Mouse (Mus musculus) CH12.LX (cell line): ENCODE data around the gene E330017A01Rik. TPM values are rescaled to one million over a fixed set of nuclear protein-coding genes. Genes with fewer than 3 reads are reported as not detected.
A peak's percentile ranks its signal among the peaks of the same experiment; 100 is the strongest.

Experiments
- DNase-seq: peaks from one replicate; pipeline ENCODE4 v3.0.0-alpha.2; 2013; ENCODE audit errors: extremely low read depth
- H3K27ac ChIP-seq: 2 replicates; pipeline ENCODE4 v1.5.1; 2012; ENCODE audit warnings: low read depth, mild to moderate bottlenecking, control low read depth, moderate library complexity; ENCODE audit not compliant: insufficient read depth
- H3K27me3 ChIP-seq: replicated peaks from 2 replicates; pipeline ENCODE3; 2012; ENCODE audit warnings: inconsistent platforms
- H3K36me3 ChIP-seq, 2 experiments: replicated peaks in 1 of 2; 2 replicates each; pipeline versions ENCODE3 to v1.6.1; 2012; ENCODE audit warnings: inconsistent platforms in 1 of 2, low read length in 1 of 2, mild to moderate bottlenecking in 1 of 2, mixed read lengths in 1 of 2, moderate library complexity in 1 of 2; ENCODE audit not compliant: control insufficient read depth in 1 of 2, insufficient read depth in 1 of 2
- H3K4me1 ChIP-seq, 2 experiments: 2 replicates each; pipeline ENCODE4 v1.6.1; 2012; ENCODE audit warnings: inconsistent platforms in 1 of 2, moderate library complexity in 1 of 2; ENCODE audit not compliant: insufficient read depth in 2 of 2, control insufficient read depth in 1 of 2
- H3K4me2 ChIP-seq: 2 replicates; pipeline ENCODE4 v1.6.1; 2012; ENCODE audit warnings: low read depth, mild to moderate bottlenecking, control low read depth; ENCODE audit not compliant: poor library complexity, insufficient read depth, severe bottlenecking
- H3K4me3 ChIP-seq, 3 experiments: fragments of 150-350 bp in 1 of 3; sonication (generic) in 1 of 3; replicated peaks in 1 of 3; 2 replicates each; pipeline versions ENCODE3 to v1.5.1; 2011 to 2012; ENCODE audit warnings: low read depth in 2 of 3, low read length in 2 of 3, mild to moderate bottlenecking in 2 of 3, moderate library complexity in 2 of 3, control low read depth in 1 of 3, improper control_type of control experiment in 1 of 3, inconsistent platforms in 1 of 3, mixed read lengths in 1 of 3; ENCODE audit not compliant: poor library complexity in 1 of 3
- H3K79me2 ChIP-seq: replicated peaks from 2 replicates; pipeline ENCODE4 v1.6.1; 2012; ENCODE audit warnings: mild to moderate bottlenecking, moderate library complexity; ENCODE audit not compliant: control insufficient read depth, poor library complexity, insufficient read depth, severe bottlenecking; ENCODE audit errors: extremely low read depth
- H3K9ac ChIP-seq: 2 replicates; pipeline ENCODE4 v1.6.1; 2012; ENCODE audit warnings: low read depth, mild to moderate bottlenecking, control low read depth, moderate library complexity; ENCODE audit not compliant: insufficient read depth
- H3K9me3 ChIP-seq: replicated peaks from 2 replicates; pipeline ENCODE3; 2012; ENCODE audit warnings: low read length, inconsistent platforms, mixed read lengths
- CHD1 ChIP-seq: IDR thresholded peaks from 2 replicates; pipeline ENCODE4 v1.6.1; 2012; ENCODE audit warnings: low read depth, low read length, improper control_type of control experiment, inconsistent platforms
- JUN ChIP-seq: IDR thresholded peaks from 2 replicates; pipeline ENCODE4 v1.6.1; 2011; ENCODE audit warnings: low read depth, mild to moderate bottlenecking, low read length, improper control_type of control experiment, moderate library complexity; ENCODE audit not compliant: insufficient read depth
- MAX ChIP-seq: IDR thresholded peaks from 2 replicates; pipeline ENCODE4 v1.6.1; 2011; ENCODE audit warnings: low read length, improper control_type of control experiment
- NELFE ChIP-seq: IDR thresholded peaks from 2 replicates; pipeline ENCODE4 v1.6.1; 2011; ENCODE audit warnings: low read depth, low read length, improper control_type of control experiment
- PAX5 ChIP-seq: IDR thresholded peaks from 2 replicates; pipeline ENCODE4 v1.6.1; 2012; ENCODE audit warnings: low read length, inconsistent platforms, mixed read lengths
- SIN3A ChIP-seq: IDR thresholded peaks from 2 replicates; pipeline ENCODE4 v1.6.1; 2012; ENCODE audit warnings: low read length, improper control_type of control experiment, inconsistent platforms
- TBP ChIP-seq: conservative IDR thresholded peaks from 2 replicates; pipeline ENCODE4 v1.6.1; 2011; ENCODE audit warnings: low read depth, low read length, improper control_type of control experiment
- dilution Hi-C: fragments of 300-500 bp; cut with MboI; formaldehyde crosslinking; loops from 2 replicates; pipeline ENCODE4 v1.14.3; 2020; ENCODE audit warnings: low sequenced_read_pairs; ENCODE audit not compliant: extremely low pct_unique_long_range_greater_than_20kb, extremely low pct_ligation_motif_present
- in situ Hi-C: fragments of 300-500 bp; cut with MboI; formaldehyde crosslinking; loops from 3 replicates; pipeline ENCODE4 v1.14.3; 2019; ENCODE audit warnings: low sequenced_read_pairs, low pct_ligation_motif_present, low pct_unique_long_range_greater_than_20kb, mixed read lengths
- polyA plus RNA-seq: library from polyadenylated mRNA; unstranded; fragments of >175 nt; gene quantifications from 2 replicates; pipeline ENCODE4 v1.2.1, GENCODE M21; 2012; ENCODE audit warnings: low read depth; ENCODE audit not compliant: insufficient read length
- total RNA-seq, 2 experiments: library from RNA; depleted of rRNA; stranded (reverse); fragments of 300-350 nt in 1 of 2; fragments of >200 nt in 1 of 2; gene quantifications; 2 replicates each; pipeline ENCODE4 v1.2.3; 2012 to 2014

E330017A01Rik gene
- total and polyA plus RNA-seq, 3 experiments = 0.21 TPM; not detected in 2

GRCm38 (mm10) chr16:58673811-58674410 is 35.4 kb upstream of the E330017A01Rik start:
- dilution Hi-C loops = no loop called here
- no peak overlapping the region for H3K27ac ChIP-seq
- H3K79me2 ChIP-seq = peaks cover 24% of the 10 kb centered on the region
- no peak overlapping the region for H3K4me2 ChIP-seq
- peaks cover 5 to 27% of the 10 kb centered on the region in 2 experiments for H3K4me1 ChIP-seq
- in situ Hi-C loops = loop anchor here (25.0 kb wide), 2 partner anchors 738 to 1012 kb away; partner anchors contain the start of gene Gabrr3
- H3K4me3 ChIP-seq = no peak overlapping the region
- no peaks in the 10 kb centered on the region for H3K27me3 ChIP-seq
- H3K36me3 ChIP-seq = peaks cover 48 to 62% of the 10 kb centered on the region in 2 experiments
- no peaks in the 10 kb centered on the region for H3K9me3 ChIP-seq
- DNase-seq = no peak
- TF ChIP-seq MAX (no peak), JUN (no peak), NELFE (no peak), TBP (no peak)
- TF ChIP-seq, all 38 proteins: peak for 0
- no peak overlapping the region for H3K9ac ChIP-seq

- dilution Hi-C loops = no loop called here
- Histone ChIP-seq H3K4me2 (peak overlapping the region; percentile 46), H3K9me3 (no peaks in the 10 kb centered on the region), H3K9ac (0 out of 2 replicates have a peak overlapping the region, but pooled peaks have one; percentile 22), H3K36me3 (peaks cover 36 to 47% of the 10 kb centered on the region in 2 experiments), H3K27me3 (no peaks in the 10 kb centered on the region), H3K27ac (0 out of 2 replicates have a peak overlapping the region, but pooled peaks have one; percentile 16), H3K4me3 (peak overlapping the region in 1 of 3 experiments; percentile 83), H3K79me2 (peaks cover 24% of the 10 kb centered on the region), H3K4me1 (peaks cover 5 to 23% of the 10 kb centered on the region in 2 experiments)
- no peak for DNase-seq
- in situ Hi-C loops = loop anchor here (25.0 kb wide), 2 partner anchors 740 to 1010 kb away; partner anchors contain the start of gene Gabrr3
- no peak for TF ChIP-seq TBP
Observed at GRCm38 (mm10) chr16:58672396-58672795, 33.9 kb upstream of the E330017A01Rik start.

- no peaks in the 10 kb centered on the region for H3K9me3 ChIP-seq
- no peak overlapping the region for H3K27ac ChIP-seq
- H3K4me2 ChIP-seq = peak overlapping the region; percentile 94
- H3K4me1 ChIP-seq = peaks cover 5 to 23% of the 10 kb centered on the region in 2 experiments
- peak; percentile 67; the same call in 1 of the 2 replicates for TF ChIP-seq CHD1
- no peak for TF ChIP-seq PAX5
- peak; percentile 63 for TF ChIP-seq SIN3A
- dilution Hi-C loops = no loop called here
- peaks cover 24% of the 10 kb centered on the region for H3K79me2 ChIP-seq
- no peak for DNase-seq
- H3K4me3 ChIP-seq = peak overlapping the region; percentile 83 to 89 (median 84)
- H3K27me3 ChIP-seq = no peaks in the 10 kb centered on the region
- in situ Hi-C loops = loop anchor here (25.0 kb wide), 2 partner anchors 741 to 1009 kb away; partner anchors contain the start of gene Gabrr3
- H3K9ac ChIP-seq = peak overlapping the region; percentile 77
- peaks cover 30 to 39% of the 10 kb centered on the region in 2 experiments for H3K36me3 ChIP-seq
Observed at GRCm38 (mm10) chr16:58671212-58671985, 32.9 kb upstream of the E330017A01Rik start.
